Mouse (Mus musculus) embryonic facial prominence, embryonic 15.5 days (tissue): Measurements from ENCODE around the gene Xrra1. TPM values are rescaled to one million over a fixed set of nuclear protein-coding genes. Genes with fewer than 3 reads are reported as not detected.
A peak's percentile ranks its signal among the peaks of the same experiment; 100 is the strongest.

Experiments
- ATAC-seq: fragments of 200-750 bp; cut with Nextera tagmentation; 2 replicates; pipeline ENCODE4 v1.8.0; 2017; ENCODE audit warnings: low read depth, moderate TSS enrichment; ENCODE audit not compliant: insufficient number of reproducible peaks, low FRiP score, low TSS enrichment
- H3K27ac ChIP-seq: fragments of 300-500 bp; sonication (generic); replicated peaks from 2 replicates; pipeline ENCODE4 v1.5.1; 2015; ENCODE audit warnings: mild to moderate bottlenecking, inconsistent platforms
- H3K27me3 ChIP-seq: fragments of 300-500 bp; sonication (generic); 2 replicates; pipeline ENCODE4 v1.6.1; 2015; ENCODE audit warnings: inconsistent platforms
- H3K36me3 ChIP-seq: fragments of 300-500 bp; sonication (generic); 2 replicates; pipeline ENCODE4 v1.6.1; 2015; ENCODE audit warnings: mild to moderate bottlenecking, inconsistent platforms
- H3K4me1 ChIP-seq: fragments of 300-500 bp; sonication (generic); 2 replicates; pipeline ENCODE4 v1.6.1; 2015; ENCODE audit warnings: inconsistent platforms
- H3K4me2 ChIP-seq: fragments of 300-500 bp; sonication (generic); replicated peaks from 2 replicates; pipeline ENCODE4 v1.6.1; 2015; ENCODE audit warnings: mild to moderate bottlenecking, inconsistent platforms
- H3K4me3 ChIP-seq: fragments of 300-500 bp; sonication (generic); replicated peaks from 2 replicates; pipeline ENCODE4 v1.5.1; 2015; ENCODE audit warnings: mild to moderate bottlenecking, inconsistent platforms
- H3K9ac ChIP-seq: fragments of 300-500 bp; sonication (generic); 2 replicates; pipeline ENCODE4 v1.6.1; 2015; ENCODE audit warnings: inconsistent platforms
- H3K9me3 ChIP-seq: fragments of 300-500 bp; sonication (generic); replicated peaks from 2 replicates; pipeline ENCODE4 v1.6.1; 2016; ENCODE audit warnings: inconsistent platforms
- WGBS: fragments of 180-500 bp; shearing (Covaris S2); methylation state at CpG from one replicate; pipeline ENCODE4 v1.1.7; 2015; 5-methylcytosine and 5-hydroxymethylcytosine counted together
- polyA plus RNA-seq: library from polyadenylated mRNA; unstranded; fragments of >200 nt; fragmentation: Nextera tagmentation; extraction: Ambion mirVana; gene quantifications from 2 replicates; pipeline ENCODE4 v1.2.1, GENCODE M21; 2015

Xrra1 gene
- polyA plus RNA-seq, 1 experiment from 2014 or later = 0.65 TPM

DNA sequence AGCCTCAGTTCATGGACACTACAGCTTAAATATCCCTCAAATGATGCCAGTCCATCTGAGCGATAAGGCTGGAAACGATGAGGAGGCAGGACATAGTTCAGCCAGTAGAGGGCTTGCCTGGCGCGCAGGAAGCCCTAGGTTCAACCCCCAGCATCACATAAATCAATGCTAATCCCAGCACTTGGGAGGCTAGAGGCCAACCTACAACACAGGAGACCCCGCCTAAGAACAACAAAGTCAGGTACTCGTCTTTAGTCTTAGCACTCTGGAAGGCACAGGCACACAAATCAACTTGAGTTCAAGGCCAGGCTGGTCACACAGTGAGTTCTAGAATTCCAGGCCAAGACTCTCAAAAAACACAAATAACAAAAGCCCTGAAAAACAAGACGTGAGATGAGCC lies 5.6 kb upstream of the Xrra1 start:
- WGBS = 85% methylated on average over 7 of the region's 7 CpGs
- Histone ChIP-seq H3K36me3 (peaks cover 39% of the 10 kb centered on the region), H3K4me2 (no peak overlapping the region), H3K9me3 (no peaks in the 10 kb centered on the region), H3K27ac (no peak overlapping the region), H3K4me1 (peaks cover 14% of the 10 kb centered on the region), H3K9ac (no peak overlapping the region), H3K27me3 (no peaks in the 10 kb centered on the region), H3K4me3 (no peak overlapping the region)
- no peak for ATAC-seq

DNA sequence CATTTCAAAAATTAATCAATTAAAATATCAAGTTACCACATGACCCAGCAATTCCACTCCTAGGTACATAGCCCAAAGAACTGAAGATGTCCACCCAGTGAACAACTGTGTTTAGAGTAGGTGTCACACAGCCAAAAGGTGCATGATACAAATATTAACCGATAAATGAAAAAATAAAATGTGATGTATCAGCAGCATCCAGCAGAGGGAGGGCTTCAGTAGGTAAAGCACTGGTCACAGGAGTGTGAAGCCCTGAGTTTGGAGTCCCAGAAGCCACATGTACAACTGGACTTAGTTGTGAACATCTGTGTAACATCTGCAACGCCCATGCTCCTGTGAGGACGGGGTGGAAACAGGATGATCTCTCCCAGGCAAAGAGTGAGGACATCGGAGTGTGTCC lies 4.6 kb upstream of the Xrra1 start:
- Histone ChIP-seq H3K27me3 (no peaks in the 10 kb centered on the region), H3K4me1 (peaks cover 14% of the 10 kb centered on the region), H3K36me3 (peaks cover 32% of the 10 kb centered on the region), H3K27ac (no peak overlapping the region), H3K4me2 (no peak overlapping the region), H3K9me3 (no peaks in the 10 kb centered on the region), H3K4me3 (no peak overlapping the region), H3K9ac (no peak overlapping the region)
- WGBS = 60% methylated on average over 4 of the region's 4 CpGs
- no peak for ATAC-seq

- no peak overlapping the region for H3K9ac ChIP-seq
- ATAC-seq = no peak
- no peaks in the 10 kb centered on the region for H3K27me3 ChIP-seq
- H3K4me3 ChIP-seq = no peak overlapping the region
- peaks cover 14% of the 10 kb centered on the region for H3K4me1 ChIP-seq
- H3K4me2 ChIP-seq = no peak overlapping the region
- WGBS = 88% methylated on average over 14 of the region's 14 CpGs
- no peak overlapping the region for H3K27ac ChIP-seq
- no peaks in the 10 kb centered on the region for H3K9me3 ChIP-seq
- peaks cover 29% of the 10 kb centered on the region for H3K36me3 ChIP-seq
Observed at GRCm38 (mm10) chr7:99856266-99856861, 2.6 kb upstream of the Xrra1 start.

DNA sequence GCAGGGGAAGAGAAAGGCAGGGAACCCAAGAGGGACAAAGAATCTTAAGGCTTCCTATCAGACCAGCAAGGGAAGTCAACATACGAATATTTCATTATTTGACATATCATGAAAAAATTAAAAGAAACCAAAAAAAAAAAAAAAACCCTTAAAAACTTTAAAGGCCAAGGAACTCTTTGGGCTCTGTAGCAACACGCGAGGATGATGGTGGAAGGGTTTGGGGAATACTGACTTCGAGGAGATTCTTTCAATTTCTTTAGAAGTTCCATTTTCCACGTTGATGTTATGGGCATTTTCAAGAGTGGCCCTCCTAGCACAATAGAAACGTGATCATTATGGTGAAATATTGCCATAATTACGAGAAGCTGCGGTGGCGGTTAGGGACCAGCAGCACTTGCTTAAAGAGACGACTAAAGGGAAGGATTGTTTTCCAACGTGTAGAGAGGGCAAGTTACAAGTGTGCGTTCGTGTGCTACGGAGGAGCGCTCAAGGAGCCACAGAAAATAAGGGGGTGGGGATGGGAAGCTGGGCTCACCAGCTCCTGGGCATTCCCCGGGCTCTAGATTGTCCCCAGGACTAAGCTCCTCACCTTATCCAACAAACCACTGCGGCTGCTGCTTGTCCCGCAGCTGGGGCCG lies 622 bp upstream of the Xrra1 start:
- peak overlapping the region; percentile 85 for H3K9ac ChIP-seq
- no peaks in the 10 kb centered on the region for H3K27me3 ChIP-seq
- under 1% methylated on average over 19 of the region's 19 CpGs for WGBS
- ATAC-seq = peak; percentile 27; the same call in 1 of the 2 replicates
- no peaks in the 10 kb centered on the region for H3K9me3 ChIP-seq
- peak overlapping the region; percentile 93 for H3K4me3 ChIP-seq
- H3K4me1 ChIP-seq = peaks cover 14% of the 10 kb centered on the region
- peaks cover 14% of the 10 kb centered on the region for H3K36me3 ChIP-seq
- H3K4me2 ChIP-seq = peak overlapping the region; percentile 54
- H3K27ac ChIP-seq = peak overlapping the region; percentile 83

- no peaks in the 10 kb centered on the region for H3K9me3 ChIP-seq
- H3K4me2 ChIP-seq = no peak within 1 kb of the TSS
- ATAC-seq = no peak
- no peak within 1 kb of the TSS for H3K4me3 ChIP-seq
- no peak within 1 kb of the TSS for H3K27ac ChIP-seq
- 47% methylated on average over 7 of the region's 7 CpGs for WGBS
- no peak within 1 kb of the TSS for H3K9ac ChIP-seq
- no peaks in the 10 kb centered on the region for H3K4me1 ChIP-seq
- H3K36me3 ChIP-seq = no peaks in the 10 kb centered on the region
- no peaks in the 10 kb centered on the region for H3K27me3 ChIP-seq
Observed at GRCm38 (mm10) chr7:99863362-99863761, 4.4 kb downstream of the Xrra1 start, which contains the start of gene Spcs2. Gene Spcs2, minus strand, starts transcription at chr7:99863462.

- WGBS = 68% methylated on average over 11 of the region's 11 CpGs
- no peaks in the 10 kb centered on the region for H3K27me3 ChIP-seq
- no peak overlapping the region for H3K9ac ChIP-seq
- no peak overlapping the region for H3K27ac ChIP-seq
- no peaks in the 10 kb centered on the region for H3K4me1 ChIP-seq
- ATAC-seq = no peak
- H3K36me3 ChIP-seq = no peaks in the 10 kb centered on the region
- H3K9me3 ChIP-seq = no peaks in the 10 kb centered on the region
- H3K4me2 ChIP-seq = no peak overlapping the region
- no peak overlapping the region for H3K4me3 ChIP-seq
Observed at GRCm38 (mm10) chr7:99864241-99865028, 5.5 kb downstream of the Xrra1 start.

DNA sequence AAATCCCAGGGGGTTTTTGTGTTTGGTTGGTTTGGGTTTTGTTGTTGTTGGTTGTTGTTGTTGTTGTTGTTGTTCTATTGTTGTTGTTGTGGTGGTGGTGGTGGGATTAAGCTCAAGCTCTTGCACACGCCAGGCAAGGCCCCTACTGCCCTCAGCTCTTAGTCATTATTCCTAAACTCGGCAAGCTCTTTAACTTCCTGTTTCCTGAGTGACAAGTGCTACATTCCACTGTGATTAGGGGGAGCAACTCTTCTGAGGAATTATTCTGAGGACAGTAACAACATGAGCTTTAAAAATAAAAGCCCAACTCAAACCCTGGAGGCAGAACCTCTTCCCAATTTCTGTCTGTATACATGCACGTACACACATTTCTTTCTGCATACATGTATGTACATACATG lies 6.3 kb downstream of the Xrra1 start:
- Histone ChIP-seq H3K27me3 (no peaks in the 10 kb centered on the region), H3K9ac (no peak overlapping the region), H3K4me1 (no peaks in the 10 kb centered on the region), H3K9me3 (no peaks in the 10 kb centered on the region), H3K4me3 (no peak overlapping the region), H3K36me3 (no peaks in the 10 kb centered on the region), H3K27ac (no peak overlapping the region), H3K4me2 (no peak overlapping the region)
- 31% methylated on average over 3 of the region's 3 CpGs for whole genome bisulfite sequencing
- ATAC-seq = no peak

DNA sequence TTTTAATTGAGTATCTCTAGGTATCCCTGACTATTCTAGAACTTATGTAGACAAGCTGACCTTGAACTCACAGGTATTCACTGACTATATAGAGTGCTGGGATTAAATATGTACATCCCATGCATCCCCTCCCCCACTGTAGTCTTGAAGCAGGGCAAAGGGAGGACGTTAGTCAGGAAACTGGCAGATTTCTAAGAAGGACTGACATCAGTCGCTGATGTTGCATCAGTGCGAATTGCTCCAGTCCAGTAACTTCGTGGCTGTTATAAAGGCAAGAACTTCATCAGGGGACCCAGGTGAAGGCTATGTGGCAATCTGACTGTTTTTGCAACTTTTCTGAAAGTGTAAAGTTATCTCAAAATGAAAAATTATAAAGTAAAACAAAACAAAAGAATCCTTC lies 10.4 kb downstream of the Xrra1 start:
- no peak for ATAC-seq
- Histone ChIP-seq H3K36me3 (no peaks in the 10 kb centered on the region), H3K27me3 (no peaks in the 10 kb centered on the region), H3K4me1 (no peaks in the 10 kb centered on the region), H3K4me3 (no peak overlapping the region), H3K27ac (no peak overlapping the region), H3K9me3 (no peaks in the 10 kb centered on the region), H3K4me2 (no peak overlapping the region), H3K9ac (no peak overlapping the region)
- WGBS = 63% methylated on average over 4 of the region's 4 CpGs

DNA sequence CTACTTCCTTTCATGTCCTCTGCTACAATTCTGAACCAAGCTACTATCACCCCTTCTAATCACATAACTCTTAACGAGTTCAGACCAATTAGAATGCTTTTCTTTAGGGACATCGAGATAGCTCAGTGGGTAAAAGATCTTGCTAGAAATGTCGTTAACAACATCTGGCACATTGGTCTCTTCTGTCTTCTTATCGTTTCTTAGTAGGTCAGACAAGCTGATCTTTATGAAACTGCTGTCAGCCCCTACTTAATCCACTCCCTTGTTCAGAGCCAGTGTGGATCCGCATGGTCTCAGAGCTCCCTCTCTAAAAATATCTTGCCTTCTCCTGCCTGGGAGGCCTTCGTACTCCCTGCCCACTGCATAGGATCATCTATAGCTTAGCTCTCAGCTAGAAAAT lies 15.0 kb downstream of the Xrra1 start:
- H3K4me3 ChIP-seq = no peak overlapping the region
- WGBS = 67% methylated on average over 6 of the region's 6 CpGs
- no peak overlapping the region for H3K9ac ChIP-seq
- H3K27ac ChIP-seq = no peak overlapping the region
- no peak for ATAC-seq
- no peaks in the 10 kb centered on the region for H3K9me3 ChIP-seq
- H3K4me2 ChIP-seq = no peak overlapping the region
- H3K36me3 ChIP-seq = no peaks in the 10 kb centered on the region
- H3K27me3 ChIP-seq = no peaks in the 10 kb centered on the region
- no peaks in the 10 kb centered on the region for H3K4me1 ChIP-seq

DNA sequence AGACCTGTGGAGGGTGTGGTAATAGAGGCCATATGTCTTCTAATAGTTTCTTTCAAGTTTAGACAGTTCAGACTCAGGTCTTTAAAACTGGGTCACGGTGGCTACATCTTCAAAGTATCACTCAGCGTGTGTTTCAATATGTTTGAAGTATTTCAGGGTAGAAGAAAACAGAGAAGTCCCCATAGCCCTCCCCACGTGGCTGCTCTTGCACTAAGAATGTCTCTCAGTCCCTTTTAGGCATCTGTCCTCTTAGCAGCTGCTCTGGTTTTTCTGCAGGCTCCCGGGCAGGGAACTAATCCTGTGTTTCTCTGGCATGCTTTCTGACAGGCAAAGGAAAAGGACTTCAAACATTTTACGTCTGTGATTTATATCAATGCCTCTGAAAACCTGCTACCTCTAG lies 17.0 kb downstream of the Xrra1 start:
- H3K36me3 ChIP-seq = no peaks in the 10 kb centered on the region
- H3K9ac ChIP-seq = no peak overlapping the region
- no peaks in the 10 kb centered on the region for H3K9me3 ChIP-seq
- no peak overlapping the region for H3K27ac ChIP-seq
- H3K4me1 ChIP-seq = no peaks in the 10 kb centered on the region
- H3K4me2 ChIP-seq = no peak overlapping the region
- no peaks in the 10 kb centered on the region for H3K27me3 ChIP-seq
- WGBS = 19% methylated on average over 5 of the region's 5 CpGs
- no peak for ATAC-seq
- no peak overlapping the region for H3K4me3 ChIP-seq

DNA sequence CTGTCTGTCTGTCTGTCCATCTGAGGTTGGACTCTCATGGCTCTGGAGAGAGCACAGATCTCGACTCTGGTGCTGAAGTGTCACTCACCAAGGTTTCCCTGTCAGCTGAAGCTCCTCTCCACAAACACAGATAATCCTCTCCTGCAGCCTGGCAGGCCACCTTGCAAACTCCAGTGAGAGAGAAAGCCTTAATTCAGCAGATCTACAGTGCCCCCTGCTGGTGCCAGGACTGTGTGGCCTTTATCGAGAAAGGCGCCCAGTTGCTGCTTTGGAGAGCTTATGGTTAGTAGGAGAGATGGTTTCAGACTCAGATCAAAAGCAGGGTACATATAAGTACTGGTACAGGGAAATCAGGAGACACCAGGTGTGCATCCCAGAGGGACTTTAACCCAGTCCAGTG lies 17.4 kb downstream of the Xrra1 start:
- ATAC-seq = no peak
- Histone ChIP-seq H3K9ac (no peak overlapping the region), H3K4me3 (no peak overlapping the region), H3K27ac (no peak overlapping the region), H3K27me3 (no peaks in the 10 kb centered on the region), H3K9me3 (no peaks in the 10 kb centered on the region), H3K4me1 (no peaks in the 10 kb centered on the region), H3K36me3 (no peaks in the 10 kb centered on the region), H3K4me2 (no peak overlapping the region)
- WGBS = 2% methylated on average over 3 of the region's 3 CpGs
